Mouse (Mus musculus) C2C12 (cell line): ENCODE measurements around the gene F2rl2. TPM values are rescaled to one million over a fixed set of nuclear protein-coding genes. Genes with fewer than 3 reads are reported as not detected.

Source experiments
- H3K27me3 ChIP-seq: one replicate; pipeline ENCODE4 v1.6.1; 2011; ENCODE audit not compliant: control insufficient read depth, insufficient read depth, insufficient read length
- H3K36me3 ChIP-seq: one replicate; pipeline ENCODE4 v1.6.1; 2011; ENCODE audit not compliant: control insufficient read depth, insufficient read depth
- H3K4me3 ChIP-seq: one replicate; pipeline ENCODE4 v1.5.1; 2011; ENCODE audit warnings: mild to moderate bottlenecking, control low read depth; ENCODE audit not compliant: poor library complexity, insufficient read depth, severe bottlenecking
- H3K79me2 ChIP-seq: one replicate; pipeline ENCODE4 v1.6.1; 2011; ENCODE audit not compliant: control insufficient read depth, insufficient read depth
- H3K79me3 ChIP-seq: one replicate; pipeline ENCODE4 v1.6.1; 2011; ENCODE audit warnings: low read depth, control low read depth
- H3ac ChIP-seq: one replicate; pipeline ENCODE3; 2011; ENCODE audit warnings: low read depth; ENCODE audit not compliant: control insufficient read depth, insufficient read length
- CEBPB ChIP-seq: IDR thresholded peaks from one replicate; pipeline ENCODE4 v1.6.1; 2011; ENCODE audit warnings: low read depth, mild to moderate bottlenecking, control low read depth, moderate library complexity
- CTCF ChIP-seq: IDR thresholded peaks from one replicate; pipeline ENCODE4 v1.5.1; 2011; ENCODE audit not compliant: control insufficient read depth, insufficient read depth, insufficient read length
- FOSL1 ChIP-seq: IDR thresholded peaks from one replicate; pipeline ENCODE4 v1.8.0; 2011; ENCODE audit warnings: mild to moderate bottlenecking, low read length; ENCODE audit not compliant: poor library complexity, insufficient read depth, severe bottlenecking
- MAX ChIP-seq: IDR thresholded peaks from one replicate; pipeline ENCODE4 v1.6.1; 2011; ENCODE audit warnings: mild to moderate bottlenecking, control low read depth
- MYOD1 ChIP-seq: IDR thresholded peaks from one replicate; pipeline ENCODE4 v1.6.1; 2011; ENCODE audit warnings: low read depth; ENCODE audit not compliant: control insufficient read depth, insufficient read length
- MYOG ChIP-seq: IDR thresholded peaks from one replicate; pipeline ENCODE4 v1.6.1; 2011; ENCODE audit not compliant: control insufficient read depth, insufficient read length; ENCODE audit errors: extremely low read depth
- USF1 ChIP-seq: IDR thresholded peaks from one replicate; pipeline ENCODE4 v1.6.1; 2011; ENCODE audit warnings: low read depth, mild to moderate bottlenecking, control low read depth, moderate library complexity
- polyA plus RNA-seq: library from polyadenylated mRNA; unstranded; fragments of >200 nt; fragmentation: generic; extraction: Trizol; gene quantifications from one replicate; pipeline ENCODE4 v1.2.1, GENCODE M21; 2012; ENCODE audit warnings: missing spikeins

The F2rl2 gene
- polyA plus RNA-seq, 1 experiment = 0.50 TPM

DNA sequence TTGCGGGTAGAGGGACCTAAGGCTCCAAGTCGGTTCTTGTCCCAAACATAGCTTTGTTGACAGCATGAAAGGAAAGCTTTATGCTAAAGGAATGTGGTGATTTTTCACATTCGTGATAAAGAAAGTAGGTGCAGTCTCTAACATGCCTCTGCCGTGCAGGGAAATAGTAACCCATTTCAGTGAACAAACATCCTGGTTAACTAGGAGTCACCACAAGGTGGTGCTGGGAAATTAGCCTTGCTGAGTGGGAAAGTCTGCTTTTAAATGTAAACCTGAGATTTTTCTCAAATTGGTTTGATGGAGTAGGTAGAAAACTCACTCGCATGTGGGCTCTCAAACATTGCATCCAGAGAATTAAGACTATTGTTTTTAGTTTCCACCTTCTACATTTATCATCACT is 43.0 kb downstream of the F2rl2 start:
- Histone ChIP-seq H3ac (no peak overlapping the region), H3K4me3 (no peak overlapping the region), H3K36me3 (no peaks in the 10 kb centered on the region), H3K79me2 (no peaks in the 10 kb centered on the region), H3K79me3 (no peaks in the 10 kb centered on the region), H3K27me3 (no peaks in the 10 kb centered on the region)
- TF ChIP-seq CEBPB = no peak
- TF ChIP-seq MYOD1 = no peak
- TF ChIP-seq USF1 = no peak
- TF ChIP-seq MAX = no peak
- TF ChIP-seq MYOG = no peak
- no peak for TF ChIP-seq FOSL1
- no peak for TF ChIP-seq CTCF

DNA sequence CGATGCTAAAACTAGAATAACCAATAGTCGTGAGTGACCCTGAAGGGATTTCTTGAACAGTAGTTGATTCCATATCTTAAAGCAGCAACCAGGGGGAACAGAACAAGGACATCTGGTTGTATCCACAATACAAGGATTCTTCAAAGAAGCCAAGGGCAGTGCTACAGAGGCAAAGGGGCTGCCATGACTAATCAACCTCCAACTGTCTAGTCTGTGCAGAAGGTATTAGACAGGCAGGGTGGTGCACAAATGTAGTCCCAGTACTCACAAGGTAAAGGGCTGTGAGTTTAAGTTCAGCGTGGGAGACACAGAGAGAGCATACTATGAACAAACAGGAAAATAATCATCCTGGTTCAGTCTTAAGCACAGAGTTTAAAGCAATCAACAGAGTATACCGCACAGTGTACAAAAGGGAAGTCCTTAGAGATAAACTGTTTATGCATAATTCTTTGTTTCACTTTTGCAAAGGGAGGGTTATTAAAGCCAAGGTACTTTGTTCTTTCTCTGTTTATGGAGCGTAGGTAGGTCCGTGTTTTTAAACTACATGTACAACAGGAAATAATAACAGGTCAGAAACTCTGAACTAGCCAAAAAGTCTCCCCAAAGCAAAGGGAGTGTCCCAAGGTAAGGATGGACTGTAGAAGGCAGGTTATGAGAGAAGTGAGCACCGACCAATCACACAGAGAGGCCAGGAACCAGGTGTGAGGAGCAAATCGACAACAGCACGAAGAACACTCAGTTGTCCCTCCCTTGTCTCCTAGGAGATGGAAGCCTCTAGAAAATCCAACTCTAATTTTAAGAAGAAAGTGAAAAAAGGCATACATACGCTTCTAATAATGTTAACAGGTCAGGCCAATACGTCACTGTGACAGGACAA is 45.4 kb downstream of the F2rl2 start:
- no peak overlapping the region for H3ac ChIP-seq
- H3K79me3 ChIP-seq = no peaks in the 10 kb centered on the region
- no peaks in the 10 kb centered on the region for H3K27me3 ChIP-seq
- no peaks in the 10 kb centered on the region for H3K79me2 ChIP-seq
- TF ChIP-seq USF1 = no peak
- TF ChIP-seq CTCF = no peak
- TF ChIP-seq FOSL1 = no peak
- no peak for TF ChIP-seq CEBPB
- TF ChIP-seq MAX = no peak
- TF ChIP-seq MYOG = no peak
- no peak for TF ChIP-seq MYOD1
- H3K4me3 ChIP-seq = no peak overlapping the region
- H3K36me3 ChIP-seq = no peaks in the 10 kb centered on the region

DNA sequence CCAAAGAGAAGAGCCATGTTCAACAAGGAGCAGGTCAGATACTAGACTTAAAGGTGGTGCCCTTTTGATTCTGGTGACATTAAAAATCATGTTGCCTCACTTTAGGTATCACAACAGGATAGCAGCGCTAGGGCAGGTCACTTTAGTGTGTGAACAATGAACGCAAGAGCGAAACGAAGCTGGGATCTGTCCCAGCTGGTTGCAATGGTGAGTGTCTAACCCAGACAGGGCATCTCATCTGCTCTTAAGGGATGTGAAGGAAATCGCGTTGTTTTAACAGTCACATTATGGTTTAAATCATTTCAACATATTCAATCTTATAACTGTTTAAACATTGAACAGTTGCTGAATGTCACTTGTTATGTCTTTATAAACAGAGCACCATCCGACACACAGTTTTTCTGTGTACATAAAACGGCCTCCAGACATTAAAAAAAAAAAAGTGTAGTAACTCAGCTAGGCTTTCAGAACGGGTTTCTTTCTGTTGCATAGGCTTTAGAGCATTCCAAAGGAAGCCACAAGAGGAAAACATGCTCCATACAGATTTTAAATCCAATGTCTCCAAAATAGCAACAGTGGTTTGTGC is 46.3 kb downstream of the F2rl2 start:
- no peak for TF ChIP-seq MAX
- no peak for TF ChIP-seq USF1
- TF ChIP-seq CTCF = no peak
- TF ChIP-seq CEBPB = no peak
- no peak for TF ChIP-seq FOSL1
- no peak for TF ChIP-seq MYOD1
- no peak for TF ChIP-seq MYOG
- Histone ChIP-seq H3K79me2 (no peaks in the 10 kb centered on the region), H3K79me3 (no peaks in the 10 kb centered on the region), H3K27me3 (no peaks in the 10 kb centered on the region), H3K4me3 (no peak overlapping the region), H3ac (no peak overlapping the region), H3K36me3 (no peaks in the 10 kb centered on the region)

DNA sequence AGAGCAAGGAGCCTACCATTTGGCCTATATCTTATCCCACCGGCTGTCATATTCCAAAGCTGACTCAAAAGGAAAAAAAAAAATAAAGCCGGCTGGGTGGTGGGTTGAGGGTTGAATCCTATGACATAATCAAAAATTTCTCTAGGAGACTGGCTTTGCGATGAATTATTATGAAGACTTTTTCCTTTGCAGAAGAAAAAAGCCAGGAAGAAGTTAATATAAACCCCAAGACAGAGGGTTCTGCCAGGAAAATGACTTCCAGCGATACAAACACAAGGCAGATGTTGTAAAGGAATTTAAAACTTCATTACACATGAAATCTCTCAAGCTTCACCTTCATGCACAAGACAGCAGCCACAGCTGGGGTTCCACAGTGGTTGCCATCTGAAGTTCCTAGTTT is 48.8 kb downstream of the F2rl2 start:
- Histone ChIP-seq H3K79me3 (no peaks in the 10 kb centered on the region), H3ac (no peak overlapping the region), H3K27me3 (no peaks in the 10 kb centered on the region), H3K36me3 (no peaks in the 10 kb centered on the region), H3K4me3 (no peak overlapping the region), H3K79me2 (no peaks in the 10 kb centered on the region)
- TF ChIP-seq MAX (no peak), FOSL1 (no peak), MYOD1 (no peak), MYOG (no peak), USF1 (no peak), CTCF (no peak)

GRCm38 (mm10) chr13:95746509-95746908 is 49.9 kb downstream of the F2rl2 start:
- Histone ChIP-seq H3K79me2 (no peaks in the 10 kb centered on the region), H3K27me3 (no peaks in the 10 kb centered on the region), H3K36me3 (no peaks in the 10 kb centered on the region), H3ac (no peak overlapping the region), H3K79me3 (no peaks in the 10 kb centered on the region), H3K4me3 (no peak overlapping the region)
- TF ChIP-seq CEBPB (no peak), FOSL1 (no peak), CTCF (peak; percentile 13), MYOD1 (no peak)

GRCm38 (mm10) chr13:95747101-95747500 is 50.4 kb downstream of the F2rl2 start:
- TF ChIP-seq MAX (no peak), MYOG (no peak), FOSL1 (no peak), CEBPB (no peak), USF1 (no peak), CTCF (no peak), MYOD1 (no peak)
- Histone ChIP-seq H3K4me3 (no peak overlapping the region), H3K27me3 (no peaks in the 10 kb centered on the region), H3K36me3 (no peaks in the 10 kb centered on the region), H3K79me3 (no peaks in the 10 kb centered on the region), H3ac (no peak overlapping the region), H3K79me2 (no peaks in the 10 kb centered on the region)
